Mouse (Mus musculus): Measurements from ENCODE around the gene Dyrk3. TPM values are rescaled to one million over a fixed set of nuclear protein-coding genes. Genes with fewer than 3 reads are reported as not detected.

Gene Dyrk3
- total RNA-seq, 1 experiment = 18.6 TPM

- in situ Hi-C loops (cut with MboI; ENCODE audit: low sequenced_read_pairs in 2 of 2, unreplicated experiment in 2 of 2) = no loop called here
- H3K9me3 ChIP-seq (ENCODE audit: control insufficient read depth, insufficient read depth, low read depth, low read length) = no peaks in the 10 kb centered on the region
- H3K9ac ChIP-seq (ENCODE audit: insufficient read depth, low read depth, low read length, poor library complexity, severe bottlenecking) = peak overlapping the region; percentile 31; the same call in 1 of the 2 replicates
- DNase-seq (ENCODE audit: low read depth, low spot score) = no peak
- peak overlapping the region; percentile 34 to 70; a peak in 2 of 4 replicates for H3K4me3 ChIP-seq (ENCODE audit: insufficient read depth in 1 of 2, low read depth in 1 of 2, low read length in 2 of 2, poor library complexity in 1 of 2, severe bottlenecking in 1 of 2)
- H3K36me3 ChIP-seq (ENCODE audit: control insufficient read depth, insufficient read depth, low read length, poor library complexity, severe bottlenecking) = peaks cover 21% of the 10 kb centered on the region
- peaks cover 1 to 4% of the 10 kb centered on the region in 2 experiments; a peak in 1 of 4 replicates for H3K4me1 ChIP-seq (ENCODE audit: control insufficient read depth in 2 of 2, insufficient read depth in 2 of 2, low read length in 2 of 2, poor library complexity in 1 of 2)
- H3K27ac ChIP-seq (ENCODE audit: insufficient read depth, low read depth, low read length, poor library complexity, severe bottlenecking) = no peak overlapping the region; the same call in 1 of the 2 replicates
- TF ChIP-seq HCFC1 (IDR thresholded peaks at IDR 0.05; ENCODE audit: borderline replicate concordance, insufficient read depth, low read length) (no peak), CHD2 (IDR thresholded peaks at IDR 0.05; ENCODE audit: low read depth, low read length) (no peak), ZC3H11A (IDR thresholded peaks at IDR 0.05; ENCODE audit: borderline replicate concordance, low read depth, low read length) (no peak), MAFK (IDR thresholded peaks at IDR 0.05; ENCODE audit: insufficient read depth, low read depth, low read length) (no peak), ZNF384 (IDR thresholded peaks at IDR 0.05; ENCODE audit: low read depth, low read length) (no peak)
These were observed 2.0 kb downstream of the Dyrk3 start for GRCm38 (mm10) chr1:131135960-131136629.

GRCm38 (mm10) chr1:131134942-131135522, 3.1 kb downstream of the Dyrk3 start:
- in situ Hi-C loops (cut with MboI; ENCODE audit: low sequenced_read_pairs in 2 of 2, unreplicated experiment in 2 of 2) = no loop called here
- TF ChIP-seq MAFK (IDR thresholded peaks at IDR 0.05; ENCODE audit: insufficient read depth, low read depth, low read length) (no peak), ZC3H11A (IDR thresholded peaks at IDR 0.05; ENCODE audit: borderline replicate concordance, low read depth, low read length) (no peak), CHD2 (IDR thresholded peaks at IDR 0.05; ENCODE audit: low read depth, low read length) (no peak), ZNF384 (IDR thresholded peaks at IDR 0.05; ENCODE audit: low read depth, low read length) (no peak), HCFC1 (IDR thresholded peaks at IDR 0.05; ENCODE audit: borderline replicate concordance, insufficient read depth, low read length) (no peak)
- Histone ChIP-seq H3K4me1 (ENCODE audit: control insufficient read depth in 2 of 2, insufficient read depth in 2 of 2, low read length in 2 of 2, poor library complexity in 1 of 2) (peaks cover 0 to 4% of the 10 kb centered on the region in 2 experiments; a peak in 1 of 4 replicates), H3K4me3 (ENCODE audit: insufficient read depth in 1 of 2, low read depth in 1 of 2, low read length in 2 of 2, poor library complexity in 1 of 2, severe bottlenecking in 1 of 2) (no peak overlapping the region), H3K36me3 (ENCODE audit: control insufficient read depth, insufficient read depth, low read length, poor library complexity, severe bottlenecking) (peaks cover 31% of the 10 kb centered on the region), H3K9me3 (ENCODE audit: control insufficient read depth, insufficient read depth, low read depth, low read length) (no peaks in the 10 kb centered on the region), H3K9ac (ENCODE audit: insufficient read depth, low read depth, low read length, poor library complexity, severe bottlenecking) (no peak overlapping the region), H3K27ac (ENCODE audit: insufficient read depth, low read depth, low read length, poor library complexity, severe bottlenecking) (no peak overlapping the region)
- no peak for DNase-seq (ENCODE audit: low read depth, low spot score)

DNA sequence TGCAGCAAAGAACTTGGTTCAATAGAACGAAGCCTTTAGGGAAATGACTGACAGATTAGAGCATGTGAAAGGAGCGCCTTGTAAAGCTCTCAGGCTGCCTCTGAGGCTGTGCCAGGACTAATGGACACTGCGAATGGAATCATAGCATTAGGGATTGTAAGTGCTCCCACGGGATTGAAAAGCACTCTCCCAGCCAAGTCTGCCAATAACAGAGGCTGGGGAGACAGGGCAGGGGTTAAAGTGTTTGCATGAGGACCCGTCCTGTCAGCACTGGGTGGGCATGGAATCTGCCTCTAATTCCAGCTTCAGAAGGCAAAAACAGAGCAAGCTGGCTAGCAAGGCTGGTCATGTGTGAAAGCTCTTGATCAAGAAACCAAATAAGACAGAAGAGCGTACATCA, 3.9 kb downstream of the Dyrk3 start:
- no peaks in the 10 kb centered on the region for H3K4me1 ChIP-seq (ENCODE audit: control insufficient read depth in 2 of 2, insufficient read depth in 2 of 2, low read length in 2 of 2, poor library complexity in 1 of 2)
- H3K36me3 ChIP-seq (ENCODE audit: control insufficient read depth, insufficient read depth, low read length, poor library complexity, severe bottlenecking) = peaks cover 39% of the 10 kb centered on the region
- no peak overlapping the region for H3K4me3 ChIP-seq (ENCODE audit: insufficient read depth in 1 of 2, low read depth in 1 of 2, low read length in 2 of 2, poor library complexity in 1 of 2, severe bottlenecking in 1 of 2)
- TF ChIP-seq CHD2 (IDR thresholded peaks at IDR 0.05; ENCODE audit: low read depth, low read length) (no peak), HCFC1 (IDR thresholded peaks at IDR 0.05; ENCODE audit: borderline replicate concordance, insufficient read depth, low read length) (no peak), ZNF384 (IDR thresholded peaks at IDR 0.05; ENCODE audit: low read depth, low read length) (no peak), ZC3H11A (IDR thresholded peaks at IDR 0.05; ENCODE audit: borderline replicate concordance, low read depth, low read length) (no peak), MAFK (IDR thresholded peaks at IDR 0.05; ENCODE audit: insufficient read depth, low read depth, low read length) (no peak)
- no peak for DNase-seq (ENCODE audit: low read depth, low spot score)
- no peaks in the 10 kb centered on the region for H3K9me3 ChIP-seq (ENCODE audit: control insufficient read depth, insufficient read depth, low read depth, low read length)
- H3K9ac ChIP-seq (ENCODE audit: insufficient read depth, low read depth, low read length, poor library complexity, severe bottlenecking) = peak overlapping the region; percentile 12; the same call in 1 of the 2 replicates
- in situ Hi-C loops (cut with MboI; ENCODE audit: low sequenced_read_pairs in 2 of 2, unreplicated experiment in 2 of 2) = no loop called here
- H3K27ac ChIP-seq (ENCODE audit: insufficient read depth, low read depth, low read length, poor library complexity, severe bottlenecking) = no peak overlapping the region

DNA sequence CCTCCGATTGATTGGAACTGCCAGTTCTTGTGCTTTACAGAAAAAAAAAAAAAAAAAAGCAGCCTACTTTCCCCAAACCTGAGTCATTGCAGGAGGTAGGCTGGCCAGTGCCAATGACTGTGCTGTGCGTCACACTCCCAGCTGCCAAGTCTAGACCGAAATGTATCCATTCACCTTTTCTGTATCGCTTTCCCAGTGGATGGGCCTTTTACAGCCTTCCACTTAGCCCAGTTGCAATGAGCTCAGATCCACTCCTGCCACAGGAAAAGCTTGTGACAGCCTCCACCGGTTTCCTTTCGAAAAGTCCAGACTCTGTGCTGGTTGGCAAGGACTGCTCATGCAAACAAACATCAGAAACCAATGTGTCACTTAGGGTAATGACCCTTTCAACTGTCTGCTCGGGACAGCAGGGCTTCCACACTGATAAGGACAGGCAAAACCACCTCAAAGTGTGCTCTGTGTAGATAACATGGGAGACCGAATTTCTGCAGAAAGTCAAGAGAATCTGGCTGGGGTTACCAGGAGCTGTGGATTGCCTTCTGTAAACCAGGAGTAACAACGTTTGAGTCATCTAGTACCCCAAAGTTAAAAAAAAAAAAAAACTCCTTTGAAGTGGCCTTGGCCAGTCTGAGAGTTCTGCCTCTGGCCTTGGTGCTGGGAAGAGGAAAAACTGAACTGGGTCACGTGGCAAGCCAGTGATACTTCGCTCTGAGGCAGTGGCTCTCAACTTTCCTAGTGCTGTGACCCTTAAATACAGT, 12.0 kb downstream of the Dyrk3 start:
- Histone ChIP-seq H3K36me3 (ENCODE audit: control insufficient read depth, insufficient read depth, low read length, poor library complexity, severe bottlenecking) (peaks cover 44% of the 10 kb centered on the region), H3K9ac (ENCODE audit: insufficient read depth, low read depth, low read length, poor library complexity, severe bottlenecking) (no peak overlapping the region), H3K4me1 (ENCODE audit: control insufficient read depth in 2 of 2, insufficient read depth in 2 of 2, low read length in 2 of 2, poor library complexity in 1 of 2) (no peaks in the 10 kb centered on the region), H3K4me3 (ENCODE audit: insufficient read depth in 1 of 2, low read depth in 1 of 2, low read length in 2 of 2, poor library complexity in 1 of 2, severe bottlenecking in 1 of 2) (no peak overlapping the region), H3K9me3 (ENCODE audit: control insufficient read depth, insufficient read depth, low read depth, low read length) (no peaks in the 10 kb centered on the region), H3K27ac (ENCODE audit: insufficient read depth, low read depth, low read length, poor library complexity, severe bottlenecking) (no peak overlapping the region)
- in situ Hi-C loops (cut with MboI; ENCODE audit: low sequenced_read_pairs in 2 of 2, unreplicated experiment in 2 of 2) = loop anchor here in 1 of 2 experiments (10.0 kb wide), 1 partner anchor 139 kb away; no protein-coding TSS in a partner anchor
- no peak for DNase-seq (ENCODE audit: low read depth, low spot score)
- TF ChIP-seq ZC3H11A (IDR thresholded peaks at IDR 0.05; ENCODE audit: borderline replicate concordance, low read depth, low read length) = no peak
- TF ChIP-seq ZNF384 (IDR thresholded peaks at IDR 0.05; ENCODE audit: low read depth, low read length) = peak; percentile 91

Measured in ES-E14 (cell line).